Mouse (Mus musculus): Measurements from ENCODE around the gene Cby3. TPM values are rescaled to one million over a fixed set of nuclear protein-coding genes. Genes with fewer than 3 reads are reported as not detected.
"Not testable (repeated sequence)": the region's sequence is repeated elsewhere in the genome, so short reads cannot be mapped to it uniquely, and the experiment has no call there.

The Cby3 gene
- 1.2 and 1.9 TPM in 2 replicates for polyA plus RNA-seq (2015; fragmentation: Nextera tagmentation; extraction: Ambion mirVana)

- no peak within 1 kb of the TSS for H3K4me3 ChIP-seq
Observed at GRCm38 (mm10) chr11:50354162-50354561, at the start of gene Cby3. Cby3 (plus strand) TSS chr11:50354462.

GRCm38 (mm10) chr11:50312803-50313202, 41.5 kb upstream of the Cby3 start:
- no peak for ATAC-seq (replicated peaks)

More at GRCm38 (mm10) chr11:50354162-50354561, at the start of gene Cby3:
- H3K36me3 ChIP-seq, result no peaks in the 10 kb centered on the region
- no peaks in the 10 kb centered on the region for H3K9me3 ChIP-seq
- H3K4me2 ChIP-seq (replicated peaks), result no peak within 1 kb of the TSS
- peaks cover 3% of the 10 kb centered on the region; the same call in 1 of the 2 replicates for H3K4me1 ChIP-seq
- no peaks in the 10 kb centered on the region for H3K27me3 ChIP-seq
- ATAC-seq (replicated peaks), result no peak
- no peak within 1 kb of the TSS for H3K27ac ChIP-seq (replicated peaks)
- no peak within 1 kb of the TSS for H3K9ac ChIP-seq (replicated peaks)

GRCm38 (mm10) chr11:50319343-50319742, 34.9 kb upstream of the Cby3 start:
- not testable (repeated sequence) for H3K4me3 ChIP-seq; H3K27me3 ChIP-seq; H3K9me3 ChIP-seq; H3K27ac ChIP-seq (replicated peaks); H3K36me3 ChIP-seq; H3K4me2 ChIP-seq (replicated peaks); H3K9ac ChIP-seq (replicated peaks); ATAC-seq (replicated peaks)
- WGBS, result 93% methylated on average over 4 of the region's 4 CpGs
- H3K4me1 ChIP-seq, result peaks cover 25% of the 10 kb centered on the region

More at GRCm38 (mm10) chr11:50312803-50313202, 41.5 kb upstream of the Cby3 start:
- H3K27ac ChIP-seq (replicated peaks), result no peak overlapping the region
- H3K9me3 ChIP-seq, result no peaks in the 10 kb centered on the region
- peaks cover 30% of the 10 kb centered on the region for H3K36me3 ChIP-seq
- no peak overlapping the region for H3K4me3 ChIP-seq
- no peak overlapping the region for H3K9ac ChIP-seq (replicated peaks)
- 84% methylated on average over 2 of the region's 2 CpGs for WGBS
- H3K4me1 ChIP-seq, result no peaks in the 10 kb centered on the region
- H3K4me2 ChIP-seq (replicated peaks), result no peak overlapping the region
- H3K27me3 ChIP-seq, result no peaks in the 10 kb centered on the region

DNA sequence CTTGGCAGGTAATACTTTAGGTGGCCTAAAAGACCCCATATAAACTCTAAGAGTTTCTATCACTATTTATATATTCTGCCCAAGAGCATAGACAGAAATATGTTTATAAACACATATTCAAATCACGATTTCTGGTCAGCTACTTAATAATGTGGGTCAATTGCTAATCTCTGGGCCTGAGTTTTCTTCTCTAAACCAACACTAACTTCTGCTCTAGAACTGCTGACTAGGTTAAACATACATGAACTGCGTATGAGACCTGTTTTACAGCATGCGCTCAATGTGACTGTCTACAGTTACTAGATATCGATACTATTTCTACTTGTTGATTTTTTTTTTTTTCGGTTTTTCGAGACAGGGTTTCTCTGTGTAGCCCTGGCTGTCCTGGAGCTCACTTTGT, 33.0 kb upstream of the Cby3 start:
- H3K36me3 ChIP-seq, result peaks cover 4% of the 10 kb centered on the region
- no peak for ATAC-seq (replicated peaks)
- WGBS, result 97% methylated on average over 6 of the region's 6 CpGs
- peaks cover 30% of the 10 kb centered on the region for H3K4me1 ChIP-seq
- no peak overlapping the region for H3K27ac ChIP-seq (replicated peaks)
- no peak overlapping the region for H3K4me2 ChIP-seq (replicated peaks)
- no peak overlapping the region for H3K4me3 ChIP-seq
- no peaks in the 10 kb centered on the region for H3K27me3 ChIP-seq
- H3K9me3 ChIP-seq, result no peaks in the 10 kb centered on the region
- no peak overlapping the region for H3K9ac ChIP-seq (replicated peaks)

DNA sequence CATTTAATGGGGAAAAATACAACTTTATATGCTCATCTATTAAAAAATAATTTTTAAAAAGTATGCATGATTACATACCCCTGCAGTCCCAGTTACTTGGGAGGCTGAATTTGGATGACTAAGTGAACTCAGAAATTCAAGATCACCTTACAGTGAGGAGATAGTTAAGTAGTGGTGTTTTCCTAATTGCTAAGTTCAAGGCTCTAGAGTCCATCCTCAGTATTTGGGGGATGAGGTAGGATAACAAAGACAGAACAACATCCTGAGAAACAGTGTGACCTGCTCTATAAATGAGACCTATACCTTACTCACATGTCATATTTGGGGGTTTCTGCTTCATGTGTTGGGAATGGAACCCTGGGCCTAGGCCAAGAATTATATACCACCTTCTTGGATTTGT, 31.9 kb upstream of the Cby3 start:
- Histone ChIP-seq H3K27me3 (no peaks in the 10 kb centered on the region), H3K4me3 (no peak overlapping the region), H3K4me1 (peaks cover 38% of the 10 kb centered on the region), H3K27ac (replicated peaks) (no peak overlapping the region), H3K4me2 (replicated peaks) (no peak overlapping the region), H3K36me3 (peaks cover 4% of the 10 kb centered on the region), H3K9ac (replicated peaks) (no peak overlapping the region), H3K9me3 (no peaks in the 10 kb centered on the region)
- no peak for ATAC-seq (replicated peaks)

- Histone ChIP-seq H3K27me3 (no peaks in the 10 kb centered on the region), H3K36me3 (peaks cover 2% of the 10 kb centered on the region), H3K4me3 (peak overlapping the region; percentile 93), H3K4me1 (peaks cover 38% of the 10 kb centered on the region), H3K4me2 (replicated peaks) (peak overlapping the region; percentile 58), H3K27ac (replicated peaks) (no peak overlapping the region), H3K9me3 (no peaks in the 10 kb centered on the region), H3K9ac (replicated peaks) (peak overlapping the region; percentile 94)
- ATAC-seq (replicated peaks), result no peak
- 22% methylated on average over 1 of the region's 1 CpGs for WGBS
Observed at GRCm38 (mm10) chr11:50323843-50324242, 30.4 kb upstream of the Cby3 start.

DNA sequence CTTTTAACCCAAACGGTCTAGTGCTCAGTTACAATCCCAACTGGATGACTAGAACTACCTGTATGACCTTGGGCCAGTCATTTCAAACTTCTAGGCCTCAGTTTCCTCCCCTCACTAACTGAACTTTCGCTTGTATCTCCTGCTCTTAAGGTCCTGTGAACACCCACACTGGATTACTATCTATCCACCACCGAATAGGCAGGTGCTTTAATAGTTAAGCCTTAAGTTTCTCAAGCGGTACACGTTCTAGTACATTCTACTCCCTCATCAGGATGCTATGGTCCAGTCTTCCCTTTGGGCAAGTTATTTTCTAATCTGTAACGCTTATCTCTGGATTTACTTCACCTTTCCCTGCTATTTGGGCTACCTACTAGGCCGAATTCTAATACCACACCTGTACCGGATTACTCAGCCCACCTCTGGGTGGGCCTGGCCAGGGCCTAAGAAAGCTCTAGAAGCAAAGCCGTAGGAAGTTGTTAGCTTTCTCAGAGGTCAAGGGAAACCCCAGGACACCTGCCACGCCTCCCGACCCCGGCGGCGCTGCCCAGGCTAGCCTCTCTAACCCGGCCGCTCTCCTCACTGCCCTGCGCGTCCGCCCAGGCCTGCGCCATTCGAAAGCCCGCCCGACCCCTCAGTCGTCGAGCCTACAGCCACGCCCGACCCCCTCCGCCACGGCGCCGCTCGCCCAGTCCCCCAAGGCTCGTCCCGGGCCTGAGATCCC, 29.4 kb upstream of the Cby3 start:
- H3K27me3 ChIP-seq, result no peaks in the 10 kb centered on the region
- H3K27ac ChIP-seq (replicated peaks), result peak overlapping the region; percentile 91
- peak overlapping the region; percentile 58 for H3K4me2 ChIP-seq (replicated peaks)
- ATAC-seq (replicated peaks), result peak; percentile 76
- H3K9ac ChIP-seq (replicated peaks), result peak overlapping the region; percentile 94
- H3K9me3 ChIP-seq, result no peaks in the 10 kb centered on the region
- H3K4me3 ChIP-seq, result peak overlapping the region; percentile 93
- WGBS, result 2% methylated on average over 34 of the region's 34 CpGs
- H3K4me1 ChIP-seq, result peaks cover 38% of the 10 kb centered on the region
- no peaks in the 10 kb centered on the region for H3K36me3 ChIP-seq

DNA sequence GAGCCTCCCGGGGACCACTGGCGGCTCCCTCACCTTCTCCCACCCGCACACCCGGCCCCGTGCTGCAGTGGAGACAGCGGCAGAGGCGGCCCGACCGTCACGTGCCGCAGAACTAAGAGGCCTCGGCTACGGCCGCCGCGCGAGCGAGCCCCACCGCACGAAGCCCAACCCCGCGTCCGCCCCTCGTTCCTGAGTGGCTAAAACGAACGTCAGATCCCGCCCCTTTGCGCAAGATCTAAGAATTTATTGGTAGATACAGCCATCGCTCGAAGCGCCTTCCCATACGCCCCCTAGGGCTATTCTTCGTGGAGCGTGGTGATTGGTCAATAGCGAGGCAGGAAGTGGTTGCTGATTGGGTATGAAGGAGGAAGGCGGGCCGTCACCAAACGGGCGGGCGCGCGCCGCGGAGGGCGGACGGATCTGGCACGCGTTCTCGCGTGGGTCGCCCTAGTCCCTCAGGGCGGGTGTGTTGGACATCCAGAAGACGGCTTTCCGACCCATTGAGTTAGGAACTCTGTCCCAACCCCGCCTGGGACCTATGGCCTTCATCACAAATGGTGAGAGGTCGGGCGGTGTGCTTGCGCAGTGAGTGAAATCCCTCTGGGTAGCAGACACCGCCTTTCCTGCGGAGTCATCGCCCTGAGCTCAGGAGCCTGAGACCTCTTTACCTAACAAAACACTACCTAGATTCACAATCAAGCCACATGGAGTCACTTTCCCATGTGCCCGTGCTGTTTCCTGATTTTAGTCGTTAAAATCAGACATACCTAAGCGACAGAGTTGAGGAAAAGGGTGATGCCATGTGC, 28.6 kb upstream of the Cby3 start, which contains the start of gene Canx:
TSS of gene Canx (minus strand) at position 178 of the 806 bp plus-strand sequence.
- peak within 1 kb of the TSS; percentile 93 for H3K4me3 ChIP-seq
- H3K27me3 ChIP-seq, result no peaks in the 10 kb centered on the region
- no peaks in the 10 kb centered on the region for H3K9me3 ChIP-seq
- peak; percentile 99 for ATAC-seq (replicated peaks)
- no peaks in the 10 kb centered on the region for H3K36me3 ChIP-seq
- H3K9ac ChIP-seq (replicated peaks), result peak within 1 kb of the TSS; percentile 94
- H3K27ac ChIP-seq (replicated peaks), result peak within 1 kb of the TSS; percentile 91
- under 1% methylated on average over 64 of the region's 64 CpGs for WGBS
- peak within 1 kb of the TSS; percentile 58 for H3K4me2 ChIP-seq (replicated peaks)
- H3K4me1 ChIP-seq, result peaks cover 38% of the 10 kb centered on the region

DNA sequence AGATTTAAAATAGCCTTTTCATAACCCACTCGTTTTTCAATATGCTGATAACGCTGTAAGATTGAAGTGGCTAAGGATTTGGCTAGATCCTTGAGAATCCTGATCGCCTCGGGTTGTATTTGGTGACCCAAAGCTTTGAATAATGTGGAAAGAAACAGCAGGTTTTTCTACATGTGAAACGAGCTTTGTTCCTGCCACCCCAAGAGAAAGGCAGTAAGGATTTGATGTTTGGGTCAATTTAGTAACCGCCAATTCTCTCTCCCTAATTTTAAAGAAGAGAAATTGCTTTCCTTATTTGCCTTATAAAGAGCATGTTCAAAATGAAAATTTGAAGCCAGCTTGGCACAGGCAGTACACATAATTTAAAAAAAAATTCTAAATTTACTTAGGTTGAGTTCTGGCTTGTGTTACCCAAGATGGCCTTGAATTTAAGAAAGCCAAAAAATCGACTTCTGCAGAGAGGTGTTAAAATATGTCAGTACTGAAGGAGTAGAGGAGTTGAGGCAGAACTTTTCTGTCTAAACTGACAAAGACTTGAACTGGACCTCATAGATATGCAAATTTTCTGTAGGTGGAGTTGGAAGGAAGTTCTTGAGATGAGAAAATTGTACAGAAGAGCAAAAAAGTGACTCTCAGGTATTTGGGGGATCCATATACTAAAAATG, 27.8 kb upstream of the Cby3 start:
- Histone ChIP-seq H3K27ac (replicated peaks) (peak overlapping the region; percentile 90), H3K9me3 (no peaks in the 10 kb centered on the region), H3K4me2 (replicated peaks) (peak overlapping the region; percentile 56), H3K27me3 (no peaks in the 10 kb centered on the region), H3K9ac (replicated peaks) (peak overlapping the region; percentile 71), H3K36me3 (no peaks in the 10 kb centered on the region), H3K4me3 (peak overlapping the region; percentile 93), H3K4me1 (peaks cover 38% of the 10 kb centered on the region)
- WGBS, result 6% methylated on average over 7 of the region's 7 CpGs
- ATAC-seq (replicated peaks), result no peak

DNA sequence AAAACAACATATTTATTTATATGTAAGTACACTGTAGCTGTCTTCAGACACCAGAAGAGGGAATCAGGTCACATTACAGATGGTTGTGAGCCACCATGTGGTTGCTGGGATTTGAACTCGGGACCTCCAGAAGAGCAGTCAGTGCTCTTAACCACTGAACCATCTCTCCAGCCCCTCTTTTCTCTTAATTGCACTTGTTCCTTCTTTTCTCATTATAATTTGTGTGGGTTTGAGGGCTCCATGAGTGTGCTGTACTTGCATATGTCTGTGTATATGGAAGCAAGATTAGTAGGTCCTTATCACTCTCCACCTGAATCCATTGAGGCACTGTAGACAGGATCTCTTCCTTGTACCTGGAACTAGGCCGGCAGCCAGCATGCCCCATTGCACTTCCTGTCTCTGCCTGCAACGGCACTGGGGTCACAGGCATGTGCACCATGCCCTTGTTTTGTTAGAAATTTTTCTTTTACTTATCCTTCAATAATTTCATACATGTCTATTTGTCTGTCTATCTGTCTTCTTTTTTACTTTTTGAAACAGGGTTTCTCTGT, 26.1 kb upstream of the Cby3 start:
- H3K9ac ChIP-seq (replicated peaks), result no peak overlapping the region
- no peak overlapping the region for H3K27ac ChIP-seq (replicated peaks)
- no peaks in the 10 kb centered on the region for H3K27me3 ChIP-seq
- H3K9me3 ChIP-seq, result no peaks in the 10 kb centered on the region
- WGBS, result 88% methylated on average over 3 of the region's 3 CpGs
- no peak overlapping the region for H3K4me2 ChIP-seq (replicated peaks)
- no peak for ATAC-seq (replicated peaks)
- no peaks in the 10 kb centered on the region for H3K36me3 ChIP-seq
- peaks cover 24% of the 10 kb centered on the region for H3K4me1 ChIP-seq
- no peak overlapping the region for H3K4me3 ChIP-seq

- no peak for ATAC-seq (replicated peaks)
- 100% methylated on average over 1 of the region's 1 CpGs for WGBS
Observed at GRCm38 (mm10) chr11:50329378-50329777, 24.9 kb upstream of the Cby3 start.

DNA sequence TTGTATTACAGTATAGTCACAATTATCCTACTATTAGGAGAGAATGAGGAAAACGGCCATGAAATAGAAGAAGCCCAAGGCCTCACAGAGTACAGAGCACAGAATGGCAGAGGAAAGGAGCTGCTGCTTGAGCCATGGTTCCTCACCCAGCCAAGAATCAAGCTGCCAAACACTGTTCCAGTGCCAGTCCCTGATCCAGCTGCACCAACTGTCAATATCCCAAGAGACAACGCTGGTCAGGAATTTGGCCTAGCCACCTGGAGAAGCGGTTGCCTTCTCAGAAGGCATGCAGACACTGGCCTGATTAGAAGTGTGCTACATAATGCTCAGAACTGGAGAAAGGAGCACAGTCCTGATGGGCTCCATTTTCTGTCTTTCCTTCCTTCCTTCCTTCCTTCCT, 21.1 kb upstream of the Cby3 start:
- Histone ChIP-seq H3K4me2 (replicated peaks) (no peak overlapping the region), H3K27me3 (no peaks in the 10 kb centered on the region), H3K27ac (replicated peaks) (no peak overlapping the region), H3K36me3 (no peaks in the 10 kb centered on the region), H3K9ac (replicated peaks) (no peak overlapping the region), H3K4me1 (no peaks in the 10 kb centered on the region), H3K9me3 (no peaks in the 10 kb centered on the region), H3K4me3 (no peak overlapping the region)
- 92% methylated on average over 3 of the region's 3 CpGs for WGBS
- no peak for ATAC-seq (replicated peaks)

More at GRCm38 (mm10) chr11:50329378-50329777, 24.9 kb upstream of the Cby3 start:
- H3K4me2 ChIP-seq (replicated peaks), result no peak overlapping the region
- H3K4me1 ChIP-seq, result peaks cover 12% of the 10 kb centered on the region
- no peaks in the 10 kb centered on the region for H3K9me3 ChIP-seq
- H3K36me3 ChIP-seq, result no peaks in the 10 kb centered on the region
- no peak overlapping the region for H3K9ac ChIP-seq (replicated peaks)
- H3K27ac ChIP-seq (replicated peaks), result no peak overlapping the region
- no peaks in the 10 kb centered on the region for H3K27me3 ChIP-seq
- H3K4me3 ChIP-seq, result no peak overlapping the region
